Mouse (Mus musculus): Measurements from ENCODE around the gene Map2. TPM values are rescaled to one million over a fixed set of nuclear protein-coding genes. Genes with fewer than 3 reads are reported as not detected.
A peak's percentile ranks its signal among the peaks of the same experiment; 100 is the strongest.

The Map2 gene
- polyA plus RNA-seq, 1 experiment from 2014 or later, result 28.5 TPM

- H3K27me3 ChIP-seq, result no peaks in the 10 kb centered on the region
- no peak overlapping the region for H3K4me2 ChIP-seq (replicated peaks)
- H3K9me3 ChIP-seq, result no peaks in the 10 kb centered on the region
- no peak overlapping the region for H3K9ac ChIP-seq
- no peak overlapping the region for H3K27ac ChIP-seq
- ATAC-seq (ENCODE audit: low FRiP score, low read depth), result peak; percentile 78
- H3K4me3 ChIP-seq, result no peak overlapping the region
- WGBS, result 51% methylated on average over 7 of the region's 7 CpGs
- H3K36me3 ChIP-seq, result no peaks in the 10 kb centered on the region
- no peaks in the 10 kb centered on the region for H3K4me1 ChIP-seq
Observed at GRCm38 (mm10) chr1:66211074-66211791, 36.2 kb downstream of the Map2 start.

GRCm38 (mm10) chr1:66221497-66221896 is 46.4 kb downstream of the Map2 start:
- no peak for ATAC-seq (ENCODE audit: low FRiP score, low read depth)
- H3K9ac ChIP-seq, result no peak overlapping the region

GRCm38 (mm10) chr1:66223331-66223730 is 48.3 kb downstream of the Map2 start:
- Histone ChIP-seq H3K36me3 (no peaks in the 10 kb centered on the region), H3K4me3 (no peak overlapping the region), H3K27ac (no peak overlapping the region), H3K9ac (no peak overlapping the region), H3K4me2 (replicated peaks) (no peak overlapping the region), H3K9me3 (no peaks in the 10 kb centered on the region), H3K27me3 (no peaks in the 10 kb centered on the region), H3K4me1 (peaks cover 7% of the 10 kb centered on the region)
- no peak for ATAC-seq (ENCODE audit: low FRiP score, low read depth)
- WGBS, result 23% methylated on average over 1 of the region's 1 CpGs

More at GRCm38 (mm10) chr1:66221497-66221896, 46.4 kb downstream of the Map2 start:
- Histone ChIP-seq H3K9me3 (no peaks in the 10 kb centered on the region), H3K4me2 (replicated peaks) (no peak overlapping the region), H3K4me1 (peaks cover 5% of the 10 kb centered on the region), H3K4me3 (no peak overlapping the region), H3K27ac (no peak overlapping the region), H3K36me3 (no peaks in the 10 kb centered on the region), H3K27me3 (no peaks in the 10 kb centered on the region)
- WGBS, result 74% methylated on average over 4 of the region's 4 CpGs

- H3K36me3 ChIP-seq, result no peaks in the 10 kb centered on the region
- no peak overlapping the region for H3K27ac ChIP-seq
- no peaks in the 10 kb centered on the region for H3K9me3 ChIP-seq
- no peak overlapping the region for H3K9ac ChIP-seq
- ATAC-seq (ENCODE audit: low FRiP score, low read depth), result no peak
- no peak overlapping the region for H3K4me2 ChIP-seq (replicated peaks)
- H3K4me3 ChIP-seq, result no peak overlapping the region
- 67% methylated on average over 7 of the region's 7 CpGs for WGBS
- peaks cover 8% of the 10 kb centered on the region for H3K4me1 ChIP-seq
- H3K27me3 ChIP-seq, result no peaks in the 10 kb centered on the region
Observed at GRCm38 (mm10) chr1:66226372-66227368, 51.6 kb downstream of the Map2 start.

- no peak overlapping the region for H3K4me2 ChIP-seq (replicated peaks)
- no peaks in the 10 kb centered on the region for H3K27me3 ChIP-seq
- H3K9me3 ChIP-seq, result no peaks in the 10 kb centered on the region
- H3K36me3 ChIP-seq, result no peaks in the 10 kb centered on the region
- no peak overlapping the region for H3K4me3 ChIP-seq
- no peak overlapping the region for H3K27ac ChIP-seq
- 77% methylated on average over 3 of the region's 3 CpGs for WGBS
- H3K9ac ChIP-seq, result no peak overlapping the region
- ATAC-seq (ENCODE audit: low FRiP score, low read depth), result no peak
- peaks cover 5% of the 10 kb centered on the region for H3K4me1 ChIP-seq
Observed at GRCm38 (mm10) chr1:66228205-66228604, 53.1 kb downstream of the Map2 start.

- H3K4me1 ChIP-seq, result 0 out of 2 replicates have a peak, but pooled peaks cover 3% of the 10 kb centered on the region
- WGBS, result 98% methylated on average over 3 of the region's 3 CpGs
- no peak overlapping the region for H3K4me3 ChIP-seq
- no peaks in the 10 kb centered on the region for H3K9me3 ChIP-seq
- H3K27me3 ChIP-seq, result no peaks in the 10 kb centered on the region
- H3K9ac ChIP-seq, result no peak overlapping the region
- ATAC-seq (ENCODE audit: low FRiP score, low read depth), result no peak
- H3K4me2 ChIP-seq (replicated peaks), result no peak overlapping the region
- no peaks in the 10 kb centered on the region for H3K36me3 ChIP-seq
- no peak overlapping the region for H3K27ac ChIP-seq
Observed at GRCm38 (mm10) chr1:66230345-66230744, 55.3 kb downstream of the Map2 start.

GRCm38 (mm10) chr1:66231963-66232362 is 56.9 kb downstream of the Map2 start:
- Histone ChIP-seq H3K27me3 (no peaks in the 10 kb centered on the region), H3K9ac (no peak overlapping the region), H3K27ac (no peak overlapping the region), H3K9me3 (no peaks in the 10 kb centered on the region), H3K4me3 (no peak overlapping the region), H3K4me1 (0 out of 2 replicates have a peak, but pooled peaks cover 3% of the 10 kb centered on the region), H3K4me2 (replicated peaks) (no peak overlapping the region), H3K36me3 (no peaks in the 10 kb centered on the region)
- WGBS, result 91% methylated on average over 4 of the region's 4 CpGs
- no peak for ATAC-seq (ENCODE audit: low FRiP score, low read depth)

GRCm38 (mm10) chr1:66244910-66245309 is 69.8 kb downstream of the Map2 start:
- H3K9ac ChIP-seq, result no peak overlapping the region
- no peak for ATAC-seq (ENCODE audit: low FRiP score, low read depth)
- H3K9me3 ChIP-seq, result no peaks in the 10 kb centered on the region
- WGBS, result 53% methylated on average over 1 of the region's 1 CpGs
- H3K4me3 ChIP-seq, result no peak overlapping the region
- no peak overlapping the region for H3K27ac ChIP-seq
- H3K4me2 ChIP-seq (replicated peaks), result no peak overlapping the region
- H3K36me3 ChIP-seq, result no peaks in the 10 kb centered on the region
- H3K4me1 ChIP-seq, result no peaks in the 10 kb centered on the region
- H3K27me3 ChIP-seq, result no peaks in the 10 kb centered on the region

GRCm38 (mm10) chr1:66251649-66252332 is 76.7 kb downstream of the Map2 start:
- peak; percentile 15; the same call in 1 of the 2 replicates for ATAC-seq (ENCODE audit: low FRiP score, low read depth)
- Histone ChIP-seq H3K9me3 (no peaks in the 10 kb centered on the region), H3K27me3 (no peaks in the 10 kb centered on the region), H3K27ac (peak overlapping the region; percentile 65), H3K36me3 (no peaks in the 10 kb centered on the region), H3K4me2 (replicated peaks) (peak overlapping the region; percentile 21), H3K4me1 (peaks cover 16% of the 10 kb centered on the region), H3K9ac (no peak overlapping the region), H3K4me3 (no peak overlapping the region)
- 19% methylated on average over 4 of the region's 4 CpGs for WGBS

- Histone ChIP-seq H3K27me3 (no peaks in the 10 kb centered on the region), H3K4me1 (peaks cover 16% of the 10 kb centered on the region), H3K9ac (no peak overlapping the region), H3K4me3 (no peak overlapping the region), H3K9me3 (no peaks in the 10 kb centered on the region), H3K27ac (no peak overlapping the region), H3K36me3 (no peaks in the 10 kb centered on the region), H3K4me2 (replicated peaks) (peak overlapping the region; percentile 21)
- 56% methylated on average over 8 of the region's 8 CpGs for WGBS
- peak; percentile 24; the same call in 1 of the 2 replicates for ATAC-seq (ENCODE audit: low FRiP score, low read depth)
Observed at GRCm38 (mm10) chr1:66252333-66252724, 77.3 kb downstream of the Map2 start.

GRCm38 (mm10) chr1:66263220-66263619 is 88.1 kb downstream of the Map2 start:
- Histone ChIP-seq H3K36me3 (no peaks in the 10 kb centered on the region), H3K27ac (no peak overlapping the region), H3K4me1 (no peaks in the 10 kb centered on the region), H3K27me3 (no peaks in the 10 kb centered on the region), H3K4me2 (replicated peaks) (no peak overlapping the region), H3K9me3 (no peaks in the 10 kb centered on the region), H3K9ac (no peak overlapping the region), H3K4me3 (no peak overlapping the region)
- WGBS, result 67% methylated on average over 3 of the region's 3 CpGs
- ATAC-seq (ENCODE audit: low FRiP score, low read depth), result no peak
